8 mouse cellular contexts compared by ENCODE assay signal in the genomic region with DNA sequence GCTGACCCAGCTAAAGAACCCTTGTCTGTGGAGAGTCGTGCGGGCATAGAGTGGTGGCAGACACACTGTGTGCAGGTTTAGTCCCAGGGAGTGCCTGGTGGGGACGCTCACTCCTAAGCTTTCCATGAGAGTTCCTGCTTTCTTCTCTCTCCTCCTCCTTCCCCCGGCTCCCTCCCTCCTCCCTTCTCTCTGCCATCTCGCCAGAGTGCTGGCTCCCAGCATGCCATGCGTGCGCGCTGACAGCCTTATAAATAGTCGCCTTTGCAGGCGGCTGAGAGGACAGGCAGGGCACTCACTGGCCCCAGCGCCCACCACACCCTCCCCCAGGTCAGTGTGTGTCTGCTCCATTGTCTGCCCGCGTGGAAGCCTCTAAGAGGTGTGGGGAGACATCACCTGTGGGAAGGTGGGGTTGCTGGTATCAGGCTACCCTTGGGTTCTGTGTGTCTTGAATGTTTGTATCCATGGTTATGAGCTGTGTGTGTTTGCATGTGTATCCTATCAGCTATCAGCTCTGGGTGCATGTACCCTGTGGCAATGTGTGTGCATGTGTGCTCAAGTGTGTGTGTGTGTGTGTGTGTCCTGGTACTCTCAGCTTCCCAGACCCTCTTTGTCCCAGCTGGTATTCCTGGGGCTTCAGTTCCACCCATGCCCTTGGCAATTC. TPM values are rescaled to one million over a fixed set of nuclear protein-coding genes. Genes with fewer than 3 reads are reported as not detected.
DNase-seq lines count a peak whose midpoint lies in the region; ATAC-seq lines count a peak whose summit lies in the region.

No protein-coding gene starts in this region.

- peak overlapping the region; percentile 47 for H3K4me3 ChIP-seq in forebrain, embryonic 16.5 days (replicated peaks; ENCODE audit: low read length)
- H3K4me3 ChIP-seq in liver, embryonic 15.5 days (replicated peaks), result peak overlapping the region; percentile 24
- H3K4me3 ChIP-seq in neural tube, embryonic 13.5 days, result peak overlapping the region; percentile 35

- H3K36me3 ChIP-seq in forebrain, embryonic 16.5 days (ENCODE audit: control insufficient read depth, insufficient read depth), result no peaks in the 10 kb centered on the region
- H3K36me3 ChIP-seq in liver, embryonic 15.5 days (replicated peaks), result no peaks in the 10 kb centered on the region
- H3K36me3 ChIP-seq in neural tube, embryonic 13.5 days, result no peaks in the 10 kb centered on the region

- H3K27me3 ChIP-seq in forebrain, embryonic 16.5 days (replicated peaks; ENCODE audit: control insufficient read depth, insufficient read depth, low read length), result no peaks in the 10 kb centered on the region
- H3K27me3 ChIP-seq in liver, embryonic 15.5 days, result no peaks in the 10 kb centered on the region
- no peaks in the 10 kb centered on the region for H3K27me3 ChIP-seq in neural tube, embryonic 13.5 days

- under 1% methylated on average over 13 of the region's 13 CpGs for WGBS in forebrain, embryonic 16.5 days
- 8% methylated on average over 13 of the region's 13 CpGs for WGBS in liver, embryonic 15.5 days (ENCODE audit: insufficient replicate concordance)
- WGBS in neural tube, embryonic 13.5 days, result 3% methylated on average over 13 of the region's 13 CpGs

- H3K27ac ChIP-seq in forebrain, embryonic 16.5 days (ENCODE audit: low read length), result peak overlapping the region; percentile 85
- no peak overlapping the region for H3K27ac ChIP-seq in liver, embryonic 15.5 days (replicated peaks)
- peak overlapping the region; percentile 91 for H3K27ac ChIP-seq in neural tube, embryonic 13.5 days (replicated peaks)

- no peaks in the 10 kb centered on the region for H3K9me3 ChIP-seq in forebrain, embryonic 16.5 days (ENCODE audit: control insufficient read depth, low read length)
- no peaks in the 10 kb centered on the region for H3K9me3 ChIP-seq in liver, embryonic 15.5 days (replicated peaks)
- no peaks in the 10 kb centered on the region for H3K9me3 ChIP-seq in neural tube, embryonic 13.5 days

- peak overlapping the region; percentile 64 for H3K4me2 ChIP-seq in forebrain, embryonic 16.5 days (ENCODE audit: low read length)
- peak overlapping the region; percentile 56 for H3K4me2 ChIP-seq in liver, embryonic 15.5 days
- H3K4me2 ChIP-seq in neural tube, embryonic 13.5 days, result peak overlapping the region; percentile 65

- peak; percentile 58 for DNase-seq in 3134 (ENCODE audit: extremely low read depth, insufficient read length, low spot score)
- DNase-seq in cerebellum, adult 11 months, result peak; percentile 85
- peak; percentile 71 for DNase-seq in heart, postnatal 25 days (ENCODE audit: low spot score)
- peak; percentile 92 to 94 for DNase-seq in layer of hippocampus, adult 18-20 months (ENCODE audit: low spot score in 2 of 2)

- H3K4me1 ChIP-seq in forebrain, embryonic 16.5 days (replicated peaks; ENCODE audit: control insufficient read depth, insufficient read depth, low read length), result peaks cover 41% of the 10 kb centered on the region
- H3K4me1 ChIP-seq in liver, embryonic 15.5 days (replicated peaks), result peaks cover 47% of the 10 kb centered on the region
- H3K4me1 ChIP-seq in neural tube, embryonic 13.5 days (replicated peaks), result peaks cover 73% of the 10 kb centered on the region

- peak overlapping the region; percentile 65 for H3K9ac ChIP-seq in forebrain, embryonic 16.5 days (replicated peaks; ENCODE audit: low read depth, low read length)
- no peak overlapping the region for H3K9ac ChIP-seq in liver, embryonic 15.5 days
- H3K9ac ChIP-seq in neural tube, embryonic 13.5 days, result peak overlapping the region; percentile 75

- intact Hi-C loops in heart, postnatal 25 days (cut with DNase I), result no loop called here

- ATAC-seq in forebrain, embryonic 16.5 days, result peak; percentile 81
- 0 out of 2 replicates have a peak, but pooled peaks have one; percentile 7 for ATAC-seq in liver, embryonic 15.5 days (ENCODE audit: insufficient read depth)
- ATAC-seq in neural tube, embryonic 13.5 days (ENCODE audit: low read depth), result peak; percentile 43
- no peak for ATAC-seq in activated CD4-positive, CD25-positive, alpha-beta regulatory T cell, adult 4 months

RNA-seq across cellular contexts. Expression of a gene that starts 3.8 kb away (rescaled TPM):
- polyA plus RNA-seq in forebrain, embryonic 16.5 days (2015; fragmentation: Nextera tagmentation; extraction: Ambion mirVana), result 83.8 and 91.2 TPM in 2 replicates
- 100 to 1,000 TPM; 733 to 743 TPM for total RNA-seq in heart, postnatal 25 days (2021)
- 100 to 1,000 TPM; 128 to 131 TPM for total RNA-seq in layer of hippocampus, adult 18-20 months (2021)
- polyA plus RNA-seq in liver, embryonic 15.5 days (2015; fragmentation: Nextera tagmentation; extraction: Ambion mirVana), result 4.7 and 6.6 TPM in 2 replicates
- 74.2 and 75.4 TPM in 2 replicates for polyA plus RNA-seq in neural tube, embryonic 13.5 days (2015; fragmentation: Nextera tagmentation; extraction: Ambion mirVana)
- under 1 TPM; 0.16 to 0.48 TPM for polyA plus RNA-seq in activated CD4-positive, CD25-positive, alpha-beta regulatory T cell, adult 4 months (2017; shearing (Covaris generic))

RNA-seq across cellular contexts. Expression of a gene that starts 21.1 kb away (rescaled TPM):
- polyA plus RNA-seq in forebrain, embryonic 16.5 days (2015; fragmentation: Nextera tagmentation; extraction: Ambion mirVana), result 27.3 and 31.9 TPM in 2 replicates
- 100 to 1,000 TPM; 126 to 140 TPM for total RNA-seq in heart, postnatal 25 days (2021)
- total RNA-seq in layer of hippocampus, adult 18-20 months (2021), result 10 to 100 TPM; 14.9 to 16.7 TPM
- polyA plus RNA-seq in liver, embryonic 15.5 days (2015; fragmentation: Nextera tagmentation; extraction: Ambion mirVana), result 23.5 and 29.5 TPM in 2 replicates
- 28.4 and 31.5 TPM in 2 replicates for polyA plus RNA-seq in neural tube, embryonic 13.5 days (2015; fragmentation: Nextera tagmentation; extraction: Ambion mirVana)
- polyA plus RNA-seq in activated CD4-positive, CD25-positive, alpha-beta regulatory T cell, adult 4 months (2017; shearing (Covaris generic)), result not detected

RNA-seq across cellular contexts. Expression of a gene that starts 25.8 kb away (rescaled TPM):
- 18.3 and 21.6 TPM in 2 replicates for polyA plus RNA-seq in forebrain, embryonic 16.5 days (2015; fragmentation: Nextera tagmentation; extraction: Ambion mirVana)
- 100 to 1,000 TPM; 104 to 110 TPM for total RNA-seq in heart, postnatal 25 days (2021)
- total RNA-seq in layer of hippocampus, adult 18-20 months (2021), result 100 to 1,000 TPM; 134 to 142 TPM
- polyA plus RNA-seq in liver, embryonic 15.5 days (2015; fragmentation: Nextera tagmentation; extraction: Ambion mirVana), result 11.6 and 11.7 TPM in 2 replicates
- 9.4 and 11.0 TPM in 2 replicates for polyA plus RNA-seq in neural tube, embryonic 13.5 days (2015; fragmentation: Nextera tagmentation; extraction: Ambion mirVana)
- polyA plus RNA-seq in activated CD4-positive, CD25-positive, alpha-beta regulatory T cell, adult 4 months (2017; shearing (Covaris generic)), result 1 to 10 TPM; 2.5 to 3.4 TPM

RNA-seq across cellular contexts. Expression of a gene that starts 38.4 kb away (rescaled TPM):
- polyA plus RNA-seq in forebrain, embryonic 16.5 days (2015; fragmentation: Nextera tagmentation; extraction: Ambion mirVana), result 27.4 and 29.6 TPM in 2 replicates
- total RNA-seq in heart, postnatal 25 days (2021), result 10 to 100 TPM; 17.7 to 21.4 TPM
- 10 to 100 TPM; 40.4 to 44.8 TPM for total RNA-seq in layer of hippocampus, adult 18-20 months (2021)
- polyA plus RNA-seq in liver, embryonic 15.5 days (2015; fragmentation: Nextera tagmentation; extraction: Ambion mirVana), result 7.9 and 8.5 TPM in 2 replicates
- 25.3 and 25.9 TPM in 2 replicates for polyA plus RNA-seq in neural tube, embryonic 13.5 days (2015; fragmentation: Nextera tagmentation; extraction: Ambion mirVana)
- polyA plus RNA-seq in activated CD4-positive, CD25-positive, alpha-beta regulatory T cell, adult 4 months (2017; shearing (Covaris generic)), result 10 to 100 TPM; 30.7 to 39.8 TPM

RNA-seq across cellular contexts. Expression of a gene that starts 49.9 kb away (rescaled TPM):
- 0.42 and 0.60 TPM in 2 replicates for polyA plus RNA-seq in forebrain, embryonic 16.5 days (2015; fragmentation: Nextera tagmentation; extraction: Ambion mirVana)
- not detected for total RNA-seq in heart, postnatal 25 days (2021)
- under 1 TPM; 0.20 to 0.43 TPM for total RNA-seq in layer of hippocampus, adult 18-20 months (2021)
- not detected in 2 replicates for polyA plus RNA-seq in liver, embryonic 15.5 days (2015; fragmentation: Nextera tagmentation; extraction: Ambion mirVana)
- polyA plus RNA-seq in neural tube, embryonic 13.5 days (2015; fragmentation: Nextera tagmentation; extraction: Ambion mirVana), result 0.50 and 0.71 TPM in 2 replicates
- not detected for polyA plus RNA-seq in activated CD4-positive, CD25-positive, alpha-beta regulatory T cell, adult 4 months (2017; shearing (Covaris generic))

Comparison
In these comparisons a context has a peak if more than half of its experiments do, and no peak if none do; other contexts are left out.
1. RNA of a gene that starts 21.1 kb away (polyA plus RNA-seq): 28.4 to 31.5 TPM in neural tube, embryonic 13.5 days, 27.3 to 31.9 TPM in forebrain, embryonic 16.5 days and 23.5 to 29.5 TPM in liver, embryonic 15.5 days; not detected in activated CD4-positive, CD25-positive, alpha-beta regulatory T cell, adult 4 months; every median in the first group is over 10 times any median in the second.
2. Peak in every context shown above with its lines, with median percentiles within 50 percentile points of each other: DNase-seq, H3K4me2 ChIP-seq and H3K4me3 ChIP-seq.